In genomic region chr7:132679549-132679948, GRCm38 (mm10) we compare ENCODE assay signal across 13 mouse cellular contexts.
"Had no signal": no experiment of that assay in that cellular context is flagged by ENCODE, and none has a peak within 500 bp of the region (broad histone marks: within the 10 kb centered on the region; RNA-seq: fewer than 3 reads in every experiment).

No protein-coding gene starts in this region.

- H3K36me3 ChIP-seq: intestine, embryonic 15.5 days; limb, embryonic 12.5 days; lung, embryonic 15.5 days; neural tube, embryonic 12.5 days; stomach, embryonic 15.5 days had no signal

- H3K9me3 ChIP-seq: intestine, embryonic 15.5 days; limb, embryonic 12.5 days; lung, embryonic 15.5 days; neural tube, embryonic 12.5 days; stomach, embryonic 15.5 days had no signal

- H3K4me1 ChIP-seq: lung, embryonic 15.5 days; neural tube, embryonic 12.5 days; stomach, embryonic 15.5 days had no signal

- H3K9ac ChIP-seq: intestine, embryonic 15.5 days; limb, embryonic 12.5 days; liver, postnatal 0 days; lung, embryonic 15.5 days; neural tube, embryonic 12.5 days; stomach, embryonic 15.5 days had no signal

- H3K27me3 ChIP-seq: intestine, embryonic 15.5 days; limb, embryonic 12.5 days; lung, embryonic 15.5 days; neural tube, embryonic 12.5 days; stomach, embryonic 15.5 days had no signal

- H3K4me3 ChIP-seq: intestine, embryonic 15.5 days; limb, embryonic 12.5 days; lung, embryonic 15.5 days; neural tube, embryonic 12.5 days; stomach, embryonic 15.5 days had no signal

- H3K4me2 ChIP-seq: intestine, embryonic 15.5 days; limb, embryonic 12.5 days; lung, embryonic 15.5 days; neural tube, embryonic 12.5 days; stomach, embryonic 15.5 days had no signal

- H3K27ac ChIP-seq: intestine, embryonic 15.5 days; limb, embryonic 12.5 days; lung, embryonic 15.5 days; macrophage; neural tube, embryonic 12.5 days; stomach, embryonic 15.5 days had no signal

- DNase-seq: kidney, adult 8-10 months; kidney, postnatal 25 days; liver; liver, postnatal 0 days; lung, postnatal 14 days; midbrain, embryonic 14.5 days; thymus, postnatal 36 days had no signal

- ATAC-seq: intestine, embryonic 15.5 days; liver, postnatal 0 days had no signal
